Mouse (Mus musculus): Measurements from ENCODE around the gene F12. TPM values are rescaled to one million over a fixed set of nuclear protein-coding genes. Genes with fewer than 3 reads are reported as not detected.
A peak's percentile ranks its signal among the peaks of the same experiment; 100 is the strongest.

The F12 gene
- total and polyA plus RNA-seq, 3 experiments, result not detected

GRCm38 (mm10) chr13:55473076-55473831 is 46.7 kb upstream of the F12 start (continued):
- peak; percentile 51; the same call in 1 of the 2 replicates for TF ChIP-seq NELFE (IDR thresholded peaks at IDR 0.05; ENCODE audit: low read depth, low read length)
- peak; percentile 39; the same call in 1 of the 2 replicates for TF ChIP-seq HCFC1 (IDR thresholded peaks at IDR 0.05; ENCODE audit: low read depth, low read length)
- no peak for TF ChIP-seq JUND (conservative IDR thresholded peaks at IDR 0.05; ENCODE audit: low read depth, low read length)
- TF ChIP-seq MEF2A (IDR thresholded peaks at IDR 0.05; ENCODE audit: borderline replicate concordance, low read depth, low read length), result no peak; the same call in 1 of the 2 replicates
- no peak for TF ChIP-seq ETS1 (conservative IDR thresholded peaks at IDR 0.05; ENCODE audit: low read depth, low read length)
- peak; percentile 60; the same call in 1 of the 2 replicates for TF ChIP-seq MAZ (IDR thresholded peaks at IDR 0.05; ENCODE audit: low read depth, low read length)
- no peak for TF ChIP-seq BHLHE40 (IDR thresholded peaks at IDR 0.05; ENCODE audit: low read depth, low read length)

- Histone ChIP-seq H3K9ac (ENCODE audit: insufficient read depth, low read depth) (peak overlapping the region; percentile 39), H3K4me3 (replicated peaks in 1 of 3; ENCODE audit: low read depth in 2 of 3, low read length in 2 of 3, poor library complexity in 1 of 3) (peak overlapping the region; percentile 49 to 75 (median 50)), H3K36me3 (replicated peaks in 1 of 2; ENCODE audit: control insufficient read depth in 1 of 2, insufficient read depth in 1 of 2, low read length in 1 of 2) (peaks cover 0 to 1% of the 10 kb centered on the region in 2 experiments), H3K9me3 (replicated peaks; ENCODE audit: low read length) (peaks cover 4% of the 10 kb centered on the region), H3K4me1 (ENCODE audit: control insufficient read depth in 1 of 2, insufficient read depth in 2 of 2) (peaks cover 0 to 30% of the 10 kb centered on the region in 2 experiments; a peak in 3 of 4 replicates), H3K79me2 (replicated peaks; ENCODE audit: control insufficient read depth, extremely low read depth, insufficient read depth, poor library complexity, severe bottlenecking) (no peaks in the 10 kb centered on the region), H3K4me2 (ENCODE audit: insufficient read depth, low read depth, poor library complexity, severe bottlenecking) (peak overlapping the region; percentile 88), H3K27me3 (replicated peaks) (peaks cover 64% of the 10 kb centered on the region), H3K27ac (ENCODE audit: insufficient read depth, low read depth) (peak overlapping the region; percentile 1; the same call in 1 of the 2 replicates)
- TF ChIP-seq SIN3A (IDR thresholded peaks at IDR 0.05; ENCODE audit: low read length) (peak; percentile 66; the same call in 1 of the 2 replicates), MYC (IDR thresholded peaks at IDR 0.05; ENCODE audit: low read depth, low read length) (no peak), CHD2 (IDR thresholded peaks at IDR 0.05; ENCODE audit: low read length) (no peak), POLR2AphosphoS2 (IDR thresholded peaks at IDR 0.05; ENCODE audit: low read depth, low read length) (no peak), MAFK (IDR thresholded peaks at IDR 0.05; ENCODE audit: insufficient replicate concordance, low read length) (no peak), NRF1 (IDR thresholded peaks at IDR 0.05; ENCODE audit: low read depth, low read length) (peak; percentile 13; the same call in 1 of the 2 replicates), CTCF (conservative IDR thresholded peaks at IDR 0.05 in 1 of 2, IDR thresholded peaks at IDR 0.05 in 1 of 2; ENCODE audit: low read depth in 2 of 2, low read length in 2 of 2) (0 out of 4 replicates have a peak, but pooled peaks of 1 of the 2 experiments have one; percentile 10), ELF1 (IDR thresholded peaks at IDR 0.05; ENCODE audit: low read depth, low read length) (peak; percentile 37; the same call in 1 of the 2 replicates), CHD1 (IDR thresholded peaks at IDR 0.05; ENCODE audit: low read depth, low read length) (no peak), RCOR1 (conservative IDR thresholded peaks at IDR 0.05; ENCODE audit: low read depth, low read length) (no peak), KAT2A (IDR thresholded peaks at IDR 0.05; ENCODE audit: insufficient replicate concordance, low read length) (no peak), UBTF (IDR thresholded peaks at IDR 0.05; ENCODE audit: low read depth, low read length) (peak; percentile 94), BHLHE40 (IDR thresholded peaks at IDR 0.05; ENCODE audit: low read depth, low read length) (peak; percentile 90), POLR2A (IDR thresholded peaks at IDR 0.05; ENCODE audit: low read depth, low read length) (no peak; the same call in 1 of the 2 replicates), SMC3 (IDR thresholded peaks at IDR 0.05; ENCODE audit: low read depth, low read length) (no peak), MAX (IDR thresholded peaks at IDR 0.05; ENCODE audit: low read length) (no peak)
- DNase-seq (ENCODE audit: extremely low read depth), result no peak
- in situ Hi-C loops (cut with MboI; ENCODE audit: low pct_ligation_motif_present, low pct_unique_long_range_greater_than_20kb, low sequenced_read_pairs) (no loop called here), dilution Hi-C loops (cut with MboI; ENCODE audit: extremely low pct_ligation_motif_present, extremely low pct_unique_long_range_greater_than_20kb, low sequenced_read_pairs) (no loop called here)
These were observed 45.8 kb upstream of the F12 start for GRCm38 (mm10) chr13:55472132-55473022.

Measured in CH12.LX (cell line).